Mouse (Mus musculus): Measurements from ENCODE around the gene Gm3317.
"Not testable (repeated sequence)": the region's sequence is repeated elsewhere in the genome, so short reads cannot be mapped to it uniquely, and the experiment has no call there.

The Gm3317 gene

DNA sequence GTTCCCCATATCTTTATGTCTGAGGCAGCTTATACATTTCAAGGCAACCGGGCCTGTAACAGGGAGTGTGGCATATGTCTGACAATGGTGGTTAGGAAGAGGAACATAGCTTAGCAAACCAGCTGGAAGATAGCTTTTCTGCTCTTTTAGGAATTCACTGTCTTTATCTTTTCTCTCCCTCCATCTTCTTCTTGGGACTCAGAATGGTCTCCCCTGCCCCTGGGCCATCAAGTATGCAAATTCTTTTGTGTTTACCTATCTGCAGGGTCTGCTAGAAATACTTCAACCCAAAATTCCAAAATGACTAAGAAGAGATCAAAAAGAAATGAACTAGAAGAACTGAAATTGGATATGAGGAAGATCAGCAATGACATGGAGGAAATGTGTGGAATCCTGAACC, at the start of gene Gm3317:
Gene Gm3317 (plus strand): TSS at position 301 of the 400 bp plus-strand sequence.
- DNase-seq (ENCODE audit: low spot score in 2 of 2) = not testable (repeated sequence)

- DNase-seq (ENCODE audit: low spot score in 2 of 2) = not testable (repeated sequence)
These were observed 33.1 kb upstream of the Gm3317 start, which contains the start of gene Gm8279 for GRCm38 (mm10) chr14:5131219-5131618. Gene Gm8279 (plus strand): TSS chr14:5131519.

DNA sequence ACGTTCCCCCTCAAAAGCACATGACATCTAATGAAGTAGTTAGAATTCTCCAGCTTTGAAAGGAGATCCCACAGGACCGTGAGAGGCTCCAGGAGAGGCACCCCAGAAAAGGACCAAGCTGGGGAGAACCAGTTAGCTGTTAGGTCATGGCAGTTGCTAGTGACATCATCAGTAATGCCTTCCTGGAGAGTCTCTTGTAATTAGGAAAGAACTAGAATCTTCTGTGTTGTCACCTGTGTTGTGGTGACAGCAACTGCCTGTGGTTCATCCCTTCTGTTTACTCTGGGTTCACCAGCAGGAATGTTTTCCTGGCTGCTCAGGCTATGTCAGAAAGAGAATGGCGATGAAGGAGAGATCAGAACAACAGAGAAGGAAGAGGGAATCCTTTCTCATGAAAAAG, 21.2 kb downstream of the Gm3317 start, which contains the start of gene Gm8271:
Gene Gm8271 (plus strand): TSS at position 301 of the 400 bp plus-strand sequence.
- not testable (repeated sequence) for DNase-seq (ENCODE audit: low spot score in 2 of 2)
